Mouse (Mus musculus): ENCODE data around the gene 4933407L21Rik.

Gene 4933407L21Rik

DNA sequence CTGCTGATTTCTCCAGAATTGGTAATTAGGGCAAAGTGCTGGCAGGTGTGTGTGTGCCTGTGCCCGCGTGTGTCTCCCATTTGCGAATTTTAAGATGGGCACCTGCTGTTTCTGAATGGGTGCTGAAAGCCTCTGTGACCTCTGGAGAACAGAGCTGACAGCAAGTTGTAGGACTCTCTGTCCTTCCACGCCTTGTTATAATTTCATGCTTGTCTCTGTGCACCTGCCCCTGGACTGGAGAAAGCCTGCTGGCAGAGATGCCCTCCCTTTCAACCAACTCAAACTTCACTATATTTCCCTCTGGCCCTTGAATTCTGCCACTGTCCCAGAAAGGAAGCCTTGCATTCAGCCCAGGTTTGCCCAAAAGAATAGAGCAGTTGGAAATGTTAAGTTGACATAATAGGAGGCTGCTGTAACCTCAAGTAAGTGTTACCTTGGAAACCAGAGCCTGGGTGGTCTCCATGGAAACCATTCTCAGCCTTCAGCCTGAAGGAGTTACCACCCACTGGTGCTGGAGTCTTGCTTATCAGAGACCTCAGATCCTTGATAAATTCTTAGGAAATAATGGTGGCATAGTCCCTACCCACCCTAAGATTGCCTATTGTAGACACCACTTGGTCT, 11.3 kb upstream of the 4933407L21Rik start:
- DNase-seq = no peak

DNA sequence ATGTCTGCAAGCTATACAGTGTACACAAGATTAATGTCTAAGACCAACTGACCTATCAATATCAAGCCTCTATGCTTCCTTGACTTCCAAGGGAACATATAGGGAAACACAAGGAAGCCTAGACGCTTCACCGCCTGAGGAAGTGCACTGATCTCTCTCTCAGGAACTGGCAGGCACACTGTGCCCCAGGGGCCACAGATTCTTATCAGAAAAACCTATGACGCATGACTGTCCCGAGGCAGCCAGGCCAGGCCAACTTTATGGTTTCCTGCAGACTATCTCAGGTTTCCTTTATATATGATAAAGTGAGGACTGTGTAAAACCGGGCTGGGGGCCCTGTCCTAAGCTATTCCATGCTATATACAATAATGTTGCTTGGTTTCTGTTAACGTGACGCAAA, 8.7 kb upstream of the 4933407L21Rik start:
- no peak for DNase-seq

GRCm38 (mm10) chr1:85921725-85922124, 6.6 kb upstream of the 4933407L21Rik start:
- no peak for DNase-seq

DNA sequence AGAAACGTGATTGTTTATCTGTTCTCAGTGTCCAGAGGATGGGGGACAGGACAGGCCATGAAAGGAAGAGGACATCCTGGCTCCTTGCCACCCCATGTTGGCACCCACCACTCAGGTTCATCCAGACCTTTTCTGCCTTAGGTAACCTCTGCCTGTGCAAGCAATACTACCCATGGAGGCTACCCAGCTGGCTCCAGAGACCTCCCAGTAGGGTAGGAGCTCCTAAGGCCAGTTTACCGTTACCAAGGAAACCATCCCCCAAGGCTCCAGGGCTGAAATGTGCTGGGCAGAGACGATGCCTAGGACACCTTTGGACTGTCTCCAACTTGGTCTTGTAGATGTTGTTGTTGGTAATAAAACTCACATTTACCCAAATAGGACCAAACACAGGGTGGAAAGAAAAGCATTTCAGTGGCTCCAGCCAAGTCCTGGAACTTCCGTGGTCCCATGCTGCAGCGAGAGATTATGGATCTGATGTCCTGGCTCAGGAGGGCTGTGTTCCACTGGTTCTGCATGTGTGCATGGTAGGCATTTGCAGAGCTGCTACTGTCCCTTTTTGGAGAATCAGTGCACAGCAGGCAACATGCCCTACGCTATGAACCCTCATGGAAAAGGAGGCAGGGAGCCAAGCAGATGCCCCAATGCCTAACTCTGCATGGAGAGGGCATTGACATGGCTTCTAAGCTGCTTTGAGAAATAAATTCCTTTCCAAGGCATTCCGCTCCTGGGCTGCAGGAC, 6.0 kb upstream of the 4933407L21Rik start:
- no peak for DNase-seq

GRCm38 (mm10) chr1:85922865-85923211, 5.4 kb upstream of the 4933407L21Rik start:
- no peak for DNase-seq

DNA sequence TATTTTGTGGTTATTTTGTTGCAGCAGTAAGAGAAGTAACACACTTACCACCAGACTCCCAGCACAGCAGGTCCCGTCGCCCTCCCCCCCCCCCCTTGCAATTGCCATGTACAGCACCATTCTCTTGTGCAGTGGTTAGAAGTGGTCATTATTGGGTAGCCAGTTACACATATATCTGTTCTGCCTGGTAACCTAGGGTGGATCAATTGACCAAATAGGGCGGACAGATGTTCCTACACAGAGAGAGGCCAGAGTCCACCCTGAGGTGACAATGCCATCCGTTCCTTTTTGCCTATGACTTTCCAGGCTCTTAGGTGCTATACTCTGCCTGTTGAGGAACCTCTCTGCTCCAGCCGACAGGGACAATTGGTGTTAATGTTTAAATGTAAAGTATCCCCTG, 3.1 kb upstream of the 4933407L21Rik start:
- no peak for DNase-seq

- DNase-seq = no peak
These were observed 394 bp downstream of the 4933407L21Rik start for GRCm38 (mm10) chr1:85928688-85929065.

GRCm38 (mm10) chr1:85929406-85929805, 1.1 kb downstream of the 4933407L21Rik start:
- no peak for DNase-seq

DNA sequence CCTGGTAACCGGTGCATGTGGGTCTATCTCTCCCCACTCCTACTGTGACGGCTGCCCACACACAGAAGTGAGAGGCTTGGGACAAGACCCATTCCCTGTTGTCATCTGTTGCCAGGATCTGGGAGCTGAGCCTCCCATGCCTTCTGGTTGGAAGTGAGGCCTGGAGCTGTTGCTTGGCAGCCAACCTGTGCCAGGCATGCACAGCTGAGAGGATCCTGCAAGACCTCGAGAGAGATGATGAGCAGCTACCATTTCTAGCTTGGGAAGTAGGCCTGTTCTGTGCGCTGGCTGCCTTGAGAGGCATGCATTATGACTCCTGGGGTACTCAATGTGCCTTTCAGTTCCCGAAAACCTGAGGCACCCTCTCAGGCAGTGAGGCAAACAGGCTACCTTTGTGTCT, 2.9 kb downstream of the 4933407L21Rik start:
- DNase-seq = no peak

GRCm38 (mm10) chr1:85933226-85933625, 4.9 kb downstream of the 4933407L21Rik start:
- no peak for DNase-seq

DNA sequence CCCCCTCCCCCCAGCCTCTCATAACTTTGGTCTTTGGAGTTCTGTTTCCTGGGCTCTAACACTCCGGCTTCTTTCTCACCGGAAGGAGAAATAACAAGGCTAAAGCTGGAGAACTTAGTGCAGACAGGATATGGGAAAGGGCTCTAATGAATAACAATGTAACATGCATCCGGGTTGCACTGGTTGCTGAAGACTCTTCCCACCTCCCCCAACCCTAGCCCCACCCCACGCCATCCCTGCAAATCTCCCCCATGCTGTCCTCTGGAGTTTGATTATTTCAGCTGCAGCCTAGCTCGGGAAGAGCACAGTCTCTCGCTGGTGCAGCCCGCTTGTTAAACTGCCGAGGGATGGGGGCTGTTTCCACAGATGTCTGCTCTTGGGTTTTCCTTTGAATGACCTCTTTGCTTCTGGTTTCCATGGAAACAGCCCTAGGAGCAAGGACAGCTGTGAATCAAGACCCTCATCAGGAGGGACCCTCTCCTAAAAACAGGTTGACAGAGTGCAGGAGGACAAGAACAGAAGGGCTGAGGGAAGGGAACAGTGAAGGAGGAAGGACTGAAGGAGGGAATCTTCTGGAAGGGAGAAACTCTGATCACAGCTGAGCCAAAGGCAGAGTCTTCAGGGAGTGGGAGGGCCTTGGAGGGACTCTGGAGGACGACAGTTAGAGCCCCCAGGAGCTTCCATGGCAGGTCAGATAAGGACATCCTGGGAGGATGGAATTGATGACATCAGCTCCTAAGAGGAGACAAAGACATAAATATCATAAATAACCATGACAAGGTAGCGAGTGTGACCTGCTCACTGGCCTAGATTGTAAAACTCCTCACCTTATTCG, 5.6 kb downstream of the 4933407L21Rik start:
- no peak for DNase-seq

- no peak for DNase-seq
These were observed 6.3 kb downstream of the 4933407L21Rik start for GRCm38 (mm10) chr1:85934560-85934959.

GRCm38 (mm10) chr1:85935148-85935852, 7.0 kb downstream of the 4933407L21Rik start:
- peak; percentile 49 for DNase-seq

DNA sequence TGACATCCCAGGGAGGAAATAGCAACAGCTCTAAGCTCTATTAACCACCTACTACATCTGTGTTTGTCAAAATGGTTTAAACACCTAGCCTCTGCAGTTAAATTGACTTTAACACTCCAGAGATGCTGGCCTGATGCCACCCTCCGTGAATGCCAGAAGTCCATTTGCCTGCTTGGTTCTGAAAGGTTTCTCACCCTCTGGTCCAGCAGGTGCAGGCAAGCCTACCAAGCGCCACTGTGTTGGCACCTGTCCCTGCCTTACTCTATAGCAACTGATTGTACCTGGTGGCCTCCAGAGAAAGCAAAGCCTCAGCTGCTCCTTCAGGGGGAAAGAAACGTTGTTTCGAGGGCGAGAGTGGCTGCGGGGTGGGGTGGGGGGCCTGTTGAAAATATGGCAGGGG, 8.0 kb downstream of the 4933407L21Rik start:
- no peak for DNase-seq

DNA sequence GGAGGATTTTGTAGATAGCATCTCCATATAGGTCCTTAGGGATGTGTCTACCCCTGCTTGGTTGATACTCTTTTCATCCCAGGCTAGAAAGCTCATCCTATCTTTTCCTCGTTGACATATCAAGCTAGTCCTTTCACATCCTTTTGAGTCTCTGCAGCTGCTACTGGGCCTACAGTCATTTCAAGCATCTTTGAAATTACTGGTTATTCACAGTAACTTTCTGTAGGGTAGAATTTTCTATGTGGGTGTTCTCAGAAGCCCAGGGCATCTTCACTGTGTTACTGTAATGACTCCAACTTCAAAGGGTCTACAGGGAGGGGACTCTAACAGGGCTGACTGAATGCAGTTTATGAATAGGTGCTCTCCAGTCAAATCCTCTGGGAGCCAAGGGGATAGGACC, 9.0 kb downstream of the 4933407L21Rik start:
- DNase-seq = no peak

GRCm38 (mm10) chr1:85942318-85942717, 14.0 kb downstream of the 4933407L21Rik start:
- no peak for DNase-seq

DNA sequence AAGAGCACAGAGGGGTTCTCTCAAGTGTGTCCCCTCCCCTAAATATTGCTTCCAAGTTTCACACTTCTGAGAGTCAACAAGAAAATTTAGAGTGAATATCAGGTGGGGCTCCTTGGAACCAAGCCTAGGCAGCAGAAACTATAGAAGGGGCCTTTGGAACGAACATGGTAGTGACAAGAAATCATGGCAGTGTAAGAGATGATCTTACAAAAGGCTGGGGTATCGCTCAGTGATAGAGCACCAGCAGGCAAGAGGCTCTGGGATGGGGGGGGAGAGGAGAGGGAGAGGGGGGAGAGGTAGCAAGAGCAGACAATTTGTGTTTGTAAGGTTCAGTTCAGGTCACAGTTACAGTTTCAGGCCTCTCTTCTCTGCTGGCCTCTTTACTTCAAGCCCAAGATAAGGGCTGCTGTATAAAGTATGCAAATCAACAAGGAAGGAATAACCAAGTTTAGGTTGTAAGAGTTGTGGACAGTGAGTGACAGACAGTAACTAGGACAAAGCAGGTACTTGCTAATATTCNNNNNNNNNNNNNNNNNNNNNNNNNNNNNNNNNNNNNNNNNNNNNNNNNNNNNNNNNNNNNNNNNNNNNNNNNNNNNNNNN, 20.9 kb downstream of the 4933407L21Rik start:
- DNase-seq = no peak

DNA sequence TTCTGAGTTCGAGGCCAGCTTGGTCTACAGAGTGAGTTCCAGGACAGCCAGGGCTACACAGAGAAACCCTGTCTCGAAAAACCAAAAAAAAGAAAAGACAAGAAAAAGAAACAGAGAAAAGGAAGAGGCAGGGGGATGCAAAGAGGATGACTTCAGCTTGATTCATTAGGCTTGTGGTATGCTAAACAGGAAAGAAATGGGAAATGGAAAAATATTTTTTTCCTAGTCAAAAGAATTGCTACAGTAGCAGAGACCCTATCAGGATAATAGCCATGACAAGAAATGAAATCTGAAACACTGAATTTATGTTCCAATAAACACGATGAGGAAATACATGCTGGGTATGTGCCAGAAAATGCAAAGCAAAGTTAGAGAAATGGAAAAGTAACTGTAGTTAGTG, 26.9 kb downstream of the 4933407L21Rik start:
- DNase-seq = no peak

DNA sequence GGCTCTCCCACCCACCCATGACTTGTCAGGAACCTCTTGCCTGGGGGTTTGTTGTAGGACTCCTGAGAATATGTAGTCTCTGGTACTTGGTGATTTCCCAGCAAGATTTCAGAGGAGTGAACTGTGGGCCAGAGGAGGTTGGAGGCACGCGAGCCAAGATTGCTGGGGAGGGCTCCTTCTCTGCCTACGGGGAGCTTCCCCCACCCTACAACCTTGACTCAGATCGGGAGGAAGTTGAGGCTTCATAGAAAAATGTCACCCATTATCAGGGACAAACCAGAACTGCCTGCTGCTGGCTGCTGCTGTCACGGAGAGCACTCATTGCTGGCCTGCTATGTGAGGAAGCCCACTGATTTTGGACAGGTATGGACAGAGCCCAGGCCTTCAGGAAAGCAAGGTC, 29.0 kb downstream of the 4933407L21Rik start:
- no peak for DNase-seq

DNA sequence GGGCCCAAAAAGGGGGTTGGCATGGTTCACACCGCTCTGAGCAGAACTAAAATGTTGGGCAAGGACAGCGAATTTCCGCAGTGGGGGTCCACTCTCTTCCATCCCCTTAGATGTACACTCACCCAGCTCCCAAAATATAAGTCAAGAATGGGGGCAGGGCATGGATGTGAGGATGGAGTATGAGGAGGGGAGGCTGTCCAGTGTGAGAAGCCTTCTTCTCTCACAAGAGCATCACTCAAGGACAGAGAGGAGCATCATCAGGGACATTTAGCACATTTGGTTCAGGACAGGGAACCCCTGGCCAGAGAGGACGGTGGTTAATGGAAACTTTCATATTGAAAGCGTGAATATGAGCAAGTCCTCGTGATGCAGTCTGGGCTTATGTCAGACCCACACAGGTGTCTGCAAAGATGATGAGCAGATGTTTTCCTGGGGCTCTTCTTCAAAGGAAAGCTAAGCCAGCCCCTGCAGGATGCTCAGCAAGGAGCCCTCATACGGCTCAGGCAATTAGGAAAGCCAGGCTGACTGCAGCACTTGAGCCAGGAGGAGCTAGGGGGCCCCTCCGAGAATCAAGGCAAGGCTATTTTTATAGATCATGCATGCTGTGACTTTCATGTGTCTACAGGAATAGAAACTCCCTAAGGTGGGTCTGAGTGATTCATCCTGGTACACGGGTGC, 29.8 kb downstream of the 4933407L21Rik start:
- DNase-seq = no peak

DNA sequence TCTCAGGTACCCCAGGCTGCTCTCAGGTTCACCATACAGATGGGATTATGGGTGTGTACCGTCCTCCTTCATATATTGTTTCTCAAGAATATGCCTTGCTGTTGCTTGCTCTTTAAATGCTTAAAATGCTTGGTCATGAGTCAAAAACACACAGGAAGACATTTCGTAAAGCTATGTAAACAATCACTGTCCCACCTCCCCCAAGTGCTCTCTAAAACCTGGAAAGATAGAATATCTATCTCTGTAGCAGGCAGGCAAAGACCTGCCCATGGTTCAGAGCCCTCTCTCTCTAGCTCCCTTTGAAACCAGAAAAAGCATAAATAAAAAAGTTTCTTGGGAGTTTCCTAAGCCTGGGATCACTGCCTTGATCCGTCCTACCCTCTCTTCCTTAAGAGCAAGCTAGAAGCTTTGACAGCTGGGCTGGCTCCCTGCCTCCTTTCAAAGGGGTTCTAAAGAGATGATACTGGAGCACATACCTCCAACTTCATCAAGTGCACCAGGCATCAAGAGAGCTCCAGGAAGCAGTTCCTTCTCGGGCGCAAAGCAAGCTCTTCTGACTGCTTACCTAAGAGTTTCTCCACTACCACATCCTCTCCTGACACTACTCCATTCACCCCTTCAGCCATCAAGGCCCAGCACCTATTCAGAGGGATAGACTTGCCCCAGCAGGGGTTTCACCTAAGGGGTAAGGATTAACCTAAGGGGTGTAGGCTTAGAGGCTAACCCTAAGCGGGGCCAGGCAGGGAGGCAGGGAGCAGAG, 31.0 kb downstream of the 4933407L21Rik start:
- DNase-seq = no peak

- no peak for DNase-seq
These were observed 31.6 kb downstream of the 4933407L21Rik start for GRCm38 (mm10) chr1:85959889-85960276.

All from kidney, postnatal 14 days (tissue).